Mouse (Mus musculus): Measurements from ENCODE around the gene Sprr2k. TPM values are rescaled to one million over a fixed set of nuclear protein-coding genes. Genes with fewer than 3 reads are reported as not detected.
A peak's percentile ranks its signal among the peaks of the same experiment; 100 is the strongest.

Gene Sprr2k
- polyA plus RNA-seq, 1 experiment: 2.8 TPM

DNA sequence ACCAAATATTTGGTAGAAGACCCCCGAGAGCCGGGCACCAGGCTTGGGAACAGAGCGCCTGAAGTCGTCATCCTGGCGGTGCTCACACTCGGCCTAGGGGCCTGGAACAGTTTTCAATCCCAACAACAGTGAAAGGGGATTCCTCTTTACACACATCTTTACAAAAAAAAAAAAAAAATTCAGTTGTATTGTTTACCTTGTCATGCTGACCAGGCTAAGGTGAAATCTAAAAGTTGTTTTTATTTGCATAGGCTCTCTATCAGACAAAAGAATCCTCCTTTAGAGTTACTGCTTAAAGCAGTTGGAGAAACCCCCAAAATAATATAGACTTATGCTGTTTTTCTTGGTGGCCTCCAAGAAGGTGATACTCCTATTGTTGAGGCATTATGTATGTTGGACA lies 3.1 kb upstream of the Sprr2k start, which contains the start of gene Gm9774:
Gene Gm9774 (minus strand): TSS at position 101 of the 400 bp plus-strand sequence.
- Histone ChIP-seq H3K36me3 (ENCODE audit: control insufficient read depth, insufficient read depth) (no peaks in the 10 kb centered on the region), H3K27me3 (ENCODE audit: control insufficient read depth, insufficient read depth, insufficient read length) (no peaks in the 10 kb centered on the region), H3ac (ENCODE audit: control insufficient read depth, insufficient read length) (no peak within 1 kb of the TSS), H3K4me3 (no peak within 1 kb of the TSS), H3K4me2 (ENCODE audit: low read depth) (no peak within 1 kb of the TSS), H3K79me2 (ENCODE audit: control insufficient read depth, insufficient read depth) (no peaks in the 10 kb centered on the region)
- no peak for TF ChIP-seq REST (IDR thresholded peaks at IDR 0.05; ENCODE audit: insufficient read depth, insufficient read length)
- no peak for TF ChIP-seq MYOG (IDR thresholded peaks at IDR 0.05; ENCODE audit: control insufficient read depth in 1 of 3, insufficient read depth in 1 of 3, insufficient read length in 2 of 3, low read depth in 2 of 3)
- TF ChIP-seq POLR2AphosphoS2 (IDR thresholded peaks at IDR 0.05; ENCODE audit: insufficient read length, low read depth): no peak
- TF ChIP-seq MAX (IDR thresholded peaks at IDR 0.05; ENCODE audit: low read depth): no peak
- no peak for TF ChIP-seq USF1 (IDR thresholded peaks at IDR 0.05; ENCODE audit: low read depth)
- TF ChIP-seq MYOD1 (IDR thresholded peaks at IDR 0.05; ENCODE audit: control insufficient read depth in 1 of 3, insufficient read length in 2 of 3, low read depth in 2 of 3): no peak

DNA sequence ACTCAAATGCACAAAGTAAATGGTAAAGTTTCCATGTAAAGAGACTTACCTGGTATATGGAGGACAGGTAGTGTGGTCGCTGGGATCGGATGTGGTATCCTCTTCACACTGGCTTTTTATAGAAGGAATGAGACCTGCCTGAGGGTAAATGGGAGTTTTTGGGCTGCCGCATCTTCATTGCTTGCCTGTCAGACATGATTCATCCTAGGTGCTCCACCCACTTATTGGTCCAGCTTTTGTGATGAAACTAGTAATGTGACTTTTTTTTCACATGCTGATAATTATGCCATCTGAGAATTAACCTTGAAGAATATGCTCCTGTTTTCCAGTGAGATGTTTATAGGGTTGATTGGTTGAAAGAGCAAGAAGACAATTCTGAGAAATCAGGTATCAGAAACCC lies 6.3 kb downstream of the Sprr2k start, which contains the start of gene Sprr1b:
Gene Sprr1b (minus strand): TSS at position 101 of the 400 bp plus-strand sequence.
- TF ChIP-seq REST (IDR thresholded peaks at IDR 0.05; ENCODE audit: insufficient read depth, insufficient read length) (no peak), POLR2A (IDR thresholded peaks at IDR 0.05; ENCODE audit: insufficient read length, low read depth) (no peak), POLR2AphosphoS2 (IDR thresholded peaks at IDR 0.05; ENCODE audit: insufficient read length, low read depth) (no peak), MYOD1 (IDR thresholded peaks at IDR 0.05; ENCODE audit: control insufficient read depth in 1 of 3, insufficient read length in 2 of 3, low read depth in 2 of 3) (no peak), E2F4 (IDR thresholded peaks at IDR 0.05; ENCODE audit: insufficient read depth) (no peak), USF1 (IDR thresholded peaks at IDR 0.05; ENCODE audit: low read depth) (no peak), TCF3 (IDR thresholded peaks at IDR 0.05; ENCODE audit: insufficient read length, low read depth) (no peak), SRF (IDR thresholded peaks at IDR 0.05; ENCODE audit: control insufficient read depth, insufficient read length, low read depth) (no peak), MYOG (IDR thresholded peaks at IDR 0.05; ENCODE audit: control insufficient read depth in 1 of 3, insufficient read depth in 1 of 3, insufficient read length in 2 of 3, low read depth in 2 of 3) (no peak), TCF12 (IDR thresholded peaks at IDR 0.05; ENCODE audit: insufficient read depth, poor library complexity, severe bottlenecking) (no peak), CEBPB (IDR thresholded peaks at IDR 0.05; ENCODE audit: insufficient read depth, poor library complexity, severe bottlenecking) (no peak), MAX (IDR thresholded peaks at IDR 0.05; ENCODE audit: low read depth) (no peak)
- Histone ChIP-seq H3K4me3 (no peak within 1 kb of the TSS), H3K4me2 (ENCODE audit: low read depth) (no peak within 1 kb of the TSS), H3ac (ENCODE audit: control insufficient read depth, insufficient read length) (no peak within 1 kb of the TSS), H3K79me2 (ENCODE audit: control insufficient read depth, insufficient read depth) (no peaks in the 10 kb centered on the region), H3K36me3 (ENCODE audit: control insufficient read depth, insufficient read depth) (no peaks in the 10 kb centered on the region), H3K27me3 (ENCODE audit: control insufficient read depth, insufficient read depth, insufficient read length) (no peaks in the 10 kb centered on the region)

DNA sequence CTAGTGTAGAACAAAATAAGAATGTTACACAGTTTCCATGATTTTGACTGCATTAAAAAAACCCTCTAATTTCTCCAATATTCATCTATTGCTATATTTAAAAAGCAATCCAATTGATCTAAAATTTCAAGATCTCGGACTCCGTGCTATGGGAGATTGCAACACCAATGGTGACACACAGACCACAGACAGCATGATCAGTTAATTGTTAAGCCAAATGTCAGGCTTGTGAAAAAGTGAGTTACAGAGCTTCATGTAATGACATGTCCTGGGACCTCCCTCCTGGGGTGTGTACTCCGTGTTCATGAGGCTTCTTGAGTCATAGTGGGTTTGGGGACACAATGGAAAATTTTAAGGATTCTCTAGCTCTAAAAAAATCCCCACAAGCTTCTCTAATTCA lies 7.8 kb downstream of the Sprr2k start:
- H3K36me3 ChIP-seq (ENCODE audit: control insufficient read depth, insufficient read depth): no peaks in the 10 kb centered on the region
- TF ChIP-seq CEBPB (IDR thresholded peaks at IDR 0.05; ENCODE audit: insufficient read depth, poor library complexity, severe bottlenecking) (peak; percentile 64), SRF (IDR thresholded peaks at IDR 0.05; ENCODE audit: control insufficient read depth, insufficient read length, low read depth) (no peak)
- no peaks in the 10 kb centered on the region for H3K27me3 ChIP-seq (ENCODE audit: control insufficient read depth, insufficient read depth, insufficient read length)
- H3K4me2 ChIP-seq (ENCODE audit: low read depth): no peak overlapping the region
- H3K4me3 ChIP-seq: no peak overlapping the region
- H3ac ChIP-seq (ENCODE audit: control insufficient read depth, insufficient read length): no peak overlapping the region
- H3K79me2 ChIP-seq (ENCODE audit: control insufficient read depth, insufficient read depth): no peaks in the 10 kb centered on the region

DNA sequence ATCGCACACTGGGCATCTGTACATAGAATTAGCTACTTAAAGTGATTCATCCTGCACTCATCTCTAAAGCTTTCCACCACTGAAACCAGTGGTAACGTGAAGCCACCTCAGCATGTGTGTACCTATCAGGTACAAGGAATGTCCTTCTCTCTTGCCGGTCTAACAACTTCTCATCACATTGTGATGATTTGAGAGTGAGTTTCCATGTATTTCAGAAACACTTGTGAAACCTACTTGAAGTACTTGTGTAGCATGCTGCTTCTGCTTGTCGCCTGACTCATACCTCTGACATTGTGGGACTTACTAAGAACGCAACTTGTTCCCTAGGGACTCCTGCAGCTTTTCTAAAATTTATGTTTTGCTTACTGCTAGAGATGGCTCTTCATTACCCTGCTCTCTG lies 22.8 kb downstream of the Sprr2k start:
- H3K27me3 ChIP-seq (ENCODE audit: control insufficient read depth, insufficient read depth, insufficient read length): no peaks in the 10 kb centered on the region
- H3K4me3 ChIP-seq: no peak overlapping the region
- no peaks in the 10 kb centered on the region for H3K36me3 ChIP-seq (ENCODE audit: control insufficient read depth, insufficient read depth)
- H3K4me2 ChIP-seq (ENCODE audit: low read depth): no peak overlapping the region
- H3ac ChIP-seq (ENCODE audit: control insufficient read depth, insufficient read length): no peak overlapping the region
- TF ChIP-seq REST (IDR thresholded peaks at IDR 0.05; ENCODE audit: insufficient read depth, insufficient read length) (no peak), E2F4 (IDR thresholded peaks at IDR 0.05; ENCODE audit: insufficient read depth) (no peak), TCF12 (IDR thresholded peaks at IDR 0.05; ENCODE audit: insufficient read depth, poor library complexity, severe bottlenecking) (no peak), POLR2A (IDR thresholded peaks at IDR 0.05; ENCODE audit: insufficient read length, low read depth) (no peak), MAX (IDR thresholded peaks at IDR 0.05; ENCODE audit: low read depth) (no peak), USF1 (IDR thresholded peaks at IDR 0.05; ENCODE audit: low read depth) (no peak), SRF (IDR thresholded peaks at IDR 0.05; ENCODE audit: control insufficient read depth, insufficient read length, low read depth) (no peak), TCF3 (IDR thresholded peaks at IDR 0.05; ENCODE audit: insufficient read length, low read depth) (no peak), POLR2AphosphoS2 (IDR thresholded peaks at IDR 0.05; ENCODE audit: insufficient read length, low read depth) (no peak), MYOD1 (IDR thresholded peaks at IDR 0.05; ENCODE audit: control insufficient read depth in 1 of 3, insufficient read length in 2 of 3, low read depth in 2 of 3) (no peak), CEBPB (IDR thresholded peaks at IDR 0.05; ENCODE audit: insufficient read depth, poor library complexity, severe bottlenecking) (no peak), MYOG (IDR thresholded peaks at IDR 0.05; ENCODE audit: control insufficient read depth in 1 of 3, insufficient read depth in 1 of 3, insufficient read length in 2 of 3, low read depth in 2 of 3) (no peak)
- H3K79me2 ChIP-seq (ENCODE audit: control insufficient read depth, insufficient read depth): no peaks in the 10 kb centered on the region

DNA sequence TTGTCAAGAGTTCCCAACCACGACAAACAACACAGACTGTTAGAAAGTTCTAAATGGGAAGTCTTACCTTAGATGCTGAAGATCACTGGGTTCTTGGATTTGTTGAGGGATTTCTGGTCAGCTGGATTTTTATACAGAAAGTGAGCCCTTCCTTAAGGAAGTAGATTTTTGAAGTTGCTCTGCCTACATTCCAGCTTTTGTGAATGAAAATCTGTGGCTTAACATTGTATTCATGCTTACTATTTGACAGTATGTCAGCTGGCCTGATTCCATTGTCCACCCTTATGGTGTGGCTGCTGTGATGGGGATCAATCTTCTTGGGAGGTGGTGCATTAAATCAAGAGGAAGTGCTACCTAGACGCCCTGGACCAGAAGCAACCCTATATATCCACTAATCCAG lies 26.2 kb downstream of the Sprr2k start, which contains the start of gene Sprr3:
Gene Sprr3 (minus strand): TSS at position 101 of the 400 bp plus-strand sequence.
- no peaks in the 10 kb centered on the region for H3K27me3 ChIP-seq (ENCODE audit: control insufficient read depth, insufficient read depth, insufficient read length)
- no peak within 1 kb of the TSS for H3ac ChIP-seq (ENCODE audit: control insufficient read depth, insufficient read length)
- no peaks in the 10 kb centered on the region for H3K79me2 ChIP-seq (ENCODE audit: control insufficient read depth, insufficient read depth)
- H3K4me3 ChIP-seq: no peak within 1 kb of the TSS
- H3K36me3 ChIP-seq (ENCODE audit: control insufficient read depth, insufficient read depth): no peaks in the 10 kb centered on the region
- no peak within 1 kb of the TSS for H3K4me2 ChIP-seq (ENCODE audit: low read depth)
- no peak for TF ChIP-seq POLR2AphosphoS2 (IDR thresholded peaks at IDR 0.05; ENCODE audit: insufficient read length, low read depth)
- no peak for TF ChIP-seq SRF (IDR thresholded peaks at IDR 0.05; ENCODE audit: control insufficient read depth, insufficient read length, low read depth)
- no peak for TF ChIP-seq E2F4 (IDR thresholded peaks at IDR 0.05; ENCODE audit: insufficient read depth)
- no peak for TF ChIP-seq POLR2A (IDR thresholded peaks at IDR 0.05; ENCODE audit: insufficient read length, low read depth)
- no peak for TF ChIP-seq MAX (IDR thresholded peaks at IDR 0.05; ENCODE audit: low read depth)
- TF ChIP-seq CEBPB (IDR thresholded peaks at IDR 0.05; ENCODE audit: insufficient read depth, poor library complexity, severe bottlenecking): no peak
- no peak for TF ChIP-seq TCF12 (IDR thresholded peaks at IDR 0.05; ENCODE audit: insufficient read depth, poor library complexity, severe bottlenecking)
